Mouse (Mus musculus): ENCODE results near the gene Stac2.
A peak's percentile ranks its signal among the peaks of the same experiment; 100 is the strongest.

The Stac2 gene

DNA sequence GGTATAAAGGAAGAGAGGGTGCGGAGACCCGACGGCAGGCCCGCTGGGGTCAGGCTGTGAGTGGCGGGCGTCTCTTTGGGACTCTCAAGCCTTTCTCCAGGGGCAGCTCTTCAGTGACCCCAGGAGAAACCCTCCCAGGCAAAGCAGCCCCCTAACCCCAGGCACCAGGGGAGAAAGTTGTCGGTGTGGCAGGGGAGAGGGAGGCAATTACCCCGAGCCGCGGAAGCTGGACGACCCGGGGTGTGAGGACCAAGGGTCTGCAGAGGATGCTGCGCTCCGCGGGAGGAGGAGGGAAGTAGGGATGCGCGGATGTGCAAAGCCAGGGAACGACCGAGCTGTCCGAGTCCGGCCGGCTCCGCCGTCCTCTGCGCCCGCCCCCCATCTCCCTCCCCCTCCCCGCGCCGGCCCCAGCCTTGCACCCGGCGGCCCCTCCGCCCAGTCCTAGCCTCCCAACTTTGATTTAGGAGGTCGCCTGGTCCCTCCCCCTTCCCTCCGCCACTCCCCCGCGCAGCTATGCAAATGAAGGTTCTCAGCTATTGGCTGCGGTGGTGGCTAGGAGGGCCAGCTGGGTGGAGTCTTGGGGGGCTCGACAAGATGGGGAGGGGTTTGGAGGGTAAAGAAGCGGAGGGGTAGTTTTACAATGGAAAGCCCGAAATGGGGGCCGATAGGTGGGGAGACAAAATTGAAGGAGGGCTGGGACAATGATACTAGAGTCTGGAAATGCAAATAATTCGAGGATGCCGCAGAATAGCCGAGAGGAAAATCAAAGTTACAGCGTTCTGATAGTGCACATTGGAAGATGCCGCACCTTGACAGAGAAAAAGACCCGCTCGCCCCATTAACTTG lies at the start of gene Stac2:
TSS of gene Stac2 (minus strand) at position 474 of the 846 bp plus-strand sequence.
- no peak for DNase-seq (ENCODE audit: low read depth)

DNA sequence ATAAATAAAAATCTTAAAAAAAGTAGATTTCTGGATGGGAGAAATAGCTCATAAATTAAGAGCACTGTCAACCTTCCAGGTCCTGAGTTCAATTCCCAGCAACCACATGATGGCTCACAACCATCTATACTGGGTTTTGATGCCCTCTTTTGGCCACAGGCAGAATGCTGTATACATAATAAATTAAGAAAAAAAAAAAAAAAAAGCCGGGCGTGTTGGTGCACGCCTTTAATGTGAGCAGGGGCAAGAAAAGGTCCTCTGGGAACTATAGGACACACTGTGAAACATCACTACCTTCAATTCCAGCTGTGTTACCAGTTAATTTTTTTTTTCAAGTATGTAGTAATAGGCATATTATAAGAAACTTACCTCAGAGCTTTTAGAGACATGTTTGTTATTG lies 48.1 kb upstream of the Stac2 start:
- DNase-seq (ENCODE audit: low read depth): no peak

DNA sequence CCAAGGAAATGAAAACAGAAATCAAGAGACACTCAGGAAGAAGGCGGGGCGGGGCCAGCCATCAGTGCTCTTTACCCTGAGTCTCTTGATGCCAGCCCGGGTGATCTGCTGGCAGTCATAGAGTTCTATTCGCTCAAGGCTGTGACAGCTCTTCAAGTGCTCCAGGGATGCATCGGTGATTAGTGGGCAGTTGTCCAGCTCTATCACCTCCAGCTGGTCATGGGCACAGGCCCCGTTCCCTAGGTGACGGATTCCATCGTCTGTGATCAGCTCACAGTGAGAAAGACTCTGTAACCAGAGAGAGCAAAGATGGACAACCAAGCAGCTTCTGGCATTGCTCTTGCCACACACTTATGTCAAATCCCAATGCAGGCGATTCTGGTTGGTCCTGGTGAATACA lies 37.3 kb upstream of the Stac2 start:
- no peak for DNase-seq (ENCODE audit: low read depth)

DNA sequence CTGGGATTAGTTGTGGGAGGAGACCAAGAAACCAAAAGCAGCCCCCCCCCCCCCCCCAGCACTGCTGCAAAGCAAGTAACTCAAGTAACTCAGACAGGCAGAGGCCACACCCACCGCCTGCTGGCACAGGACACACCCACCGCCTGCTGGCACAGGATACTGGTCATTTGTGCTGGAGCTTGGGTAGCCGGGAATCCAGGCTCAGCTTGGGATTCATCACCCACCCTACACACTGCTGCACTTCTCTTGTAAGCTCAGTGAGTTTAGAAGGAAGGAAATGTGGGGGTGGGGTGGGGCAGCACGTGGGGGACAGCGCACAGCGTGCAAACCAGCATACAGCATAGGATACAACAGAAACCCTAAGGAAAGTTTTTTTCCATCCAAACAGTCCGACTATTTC lies 35.0 kb upstream of the Stac2 start:
- no peak for DNase-seq (ENCODE audit: low read depth)

DNA sequence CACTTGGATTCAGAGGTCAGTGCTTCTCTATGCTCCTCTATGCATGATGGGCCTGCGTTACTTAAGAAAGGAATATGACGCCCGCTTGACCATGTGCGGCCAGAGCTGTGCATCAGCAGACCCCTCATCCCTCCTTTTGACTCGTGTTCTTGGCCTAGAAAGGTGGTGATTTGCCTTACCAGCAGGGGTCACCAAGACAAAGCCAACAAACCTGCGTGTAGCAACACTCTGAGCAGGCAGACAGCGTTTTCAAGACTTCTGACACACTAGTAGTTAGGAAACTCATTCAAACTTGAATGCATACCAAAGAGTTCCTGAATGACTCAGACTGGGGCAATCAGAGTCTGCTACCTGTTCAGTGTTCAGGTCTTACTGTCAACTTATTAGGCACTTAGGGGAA lies 33.3 kb upstream of the Stac2 start:
- DNase-seq (ENCODE audit: low read depth): no peak

DNA sequence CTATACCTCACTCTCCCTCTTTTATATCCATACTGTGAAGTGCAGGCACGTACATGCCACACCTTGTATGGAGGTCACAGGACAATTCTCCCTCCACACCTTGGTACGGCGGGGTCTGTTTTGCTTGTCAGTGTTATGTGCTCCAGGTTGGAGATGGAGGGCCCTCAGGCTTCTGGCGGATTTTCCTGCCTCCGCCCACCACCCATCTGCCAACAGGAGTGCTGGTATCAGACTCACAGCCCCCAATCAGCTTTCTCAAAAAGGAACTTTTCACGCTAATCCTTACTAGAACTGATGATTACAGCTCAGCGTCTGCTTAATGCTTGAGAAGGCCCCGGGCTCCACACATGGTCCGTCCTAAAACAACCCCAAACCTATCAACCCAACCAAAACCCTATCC lies 32.9 kb upstream of the Stac2 start:
- no peak for DNase-seq (ENCODE audit: low read depth)

DNA sequence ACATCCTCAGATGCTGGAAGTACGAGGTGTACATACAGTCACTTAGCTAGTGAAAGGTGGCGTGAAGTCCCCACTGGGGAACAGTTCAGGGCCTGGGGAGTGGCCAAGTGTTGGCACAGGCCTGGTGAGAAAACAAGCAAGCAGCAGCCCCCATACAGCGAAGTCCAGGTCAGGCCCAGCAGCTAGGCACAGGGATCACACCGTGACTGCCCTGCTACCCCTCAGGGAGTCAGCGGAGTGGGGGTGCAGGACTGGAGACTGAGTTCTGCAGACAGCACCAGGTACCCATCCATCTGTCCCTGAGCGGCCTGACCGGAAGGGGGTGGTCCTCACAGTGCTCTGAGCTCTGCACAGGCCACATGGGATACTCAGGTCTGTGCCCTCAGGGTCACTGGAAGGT lies 29.5 kb upstream of the Stac2 start:
- no peak for DNase-seq (ENCODE audit: low read depth)

DNA sequence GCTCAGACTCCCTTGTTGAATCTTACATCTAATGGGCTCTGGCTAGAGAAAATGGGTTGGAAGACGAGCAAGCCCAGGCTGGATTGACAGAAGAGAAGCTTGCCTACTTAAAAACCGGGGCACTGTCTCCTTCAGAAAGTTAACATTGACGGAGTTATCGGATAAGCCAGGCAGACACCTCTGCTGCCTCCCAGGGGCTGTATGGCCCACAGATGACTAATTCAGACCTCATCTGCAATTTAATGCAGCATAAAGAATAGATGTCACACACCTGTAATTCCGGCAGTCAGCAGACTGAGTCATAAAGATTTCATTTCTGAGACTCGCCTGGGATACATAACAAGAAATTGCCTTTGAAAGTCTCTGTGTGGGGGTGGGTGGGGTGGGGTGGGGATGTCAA lies 27.2 kb upstream of the Stac2 start:
- no peak for DNase-seq (ENCODE audit: low read depth)

DNA sequence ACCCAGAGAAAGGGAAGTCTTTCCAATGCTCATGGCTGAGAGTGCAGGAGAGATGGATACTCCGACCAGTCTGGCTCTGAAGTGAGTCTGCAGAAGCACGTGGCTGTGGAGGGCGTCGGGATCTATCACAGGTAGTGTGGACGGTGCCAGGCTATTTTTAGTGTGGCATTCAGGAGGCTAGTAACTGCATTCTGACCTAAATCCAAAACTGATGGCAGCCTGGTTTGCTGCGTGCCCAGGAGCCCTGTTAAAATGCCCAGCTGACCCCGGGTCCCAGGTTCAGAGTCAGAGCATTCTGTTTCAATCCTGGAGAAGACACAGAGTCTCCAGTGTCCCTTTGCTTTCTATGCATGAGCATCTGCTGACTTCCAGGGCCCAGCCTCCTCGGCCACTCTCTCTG lies 23.8 kb upstream of the Stac2 start:
- DNase-seq (ENCODE audit: low read depth): no peak

DNA sequence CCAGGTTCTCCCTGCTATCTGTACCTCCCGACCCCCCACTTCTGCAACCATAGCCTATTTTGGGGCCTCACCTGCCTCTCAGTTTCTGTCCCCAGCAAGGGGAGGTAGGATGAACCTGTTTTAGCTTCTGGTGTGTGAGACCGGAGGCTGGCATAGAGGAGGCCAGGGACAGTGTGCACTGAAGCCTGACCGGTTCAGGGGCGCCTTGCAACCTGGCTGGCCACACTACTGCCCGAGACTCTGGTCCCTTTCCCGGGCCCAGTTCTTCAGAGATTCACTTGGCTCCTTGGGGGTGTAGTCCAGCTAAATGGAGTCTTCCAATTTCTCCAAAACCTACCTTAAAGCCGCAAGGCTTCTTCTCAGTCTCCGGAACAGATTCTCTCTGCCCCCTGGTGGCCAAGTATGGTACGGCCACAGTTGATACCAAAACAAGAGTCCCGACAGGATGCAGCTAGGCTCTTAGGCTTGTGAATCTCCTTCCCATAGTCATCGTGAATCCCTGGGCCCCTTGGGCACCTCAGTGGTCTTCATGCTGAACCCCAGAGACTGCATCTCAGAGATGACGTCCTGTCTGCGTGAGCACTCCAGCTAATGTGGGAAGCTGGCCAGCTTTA lies 22.0 kb upstream of the Stac2 start:
- DNase-seq (ENCODE audit: low read depth): peak; percentile 91

DNA sequence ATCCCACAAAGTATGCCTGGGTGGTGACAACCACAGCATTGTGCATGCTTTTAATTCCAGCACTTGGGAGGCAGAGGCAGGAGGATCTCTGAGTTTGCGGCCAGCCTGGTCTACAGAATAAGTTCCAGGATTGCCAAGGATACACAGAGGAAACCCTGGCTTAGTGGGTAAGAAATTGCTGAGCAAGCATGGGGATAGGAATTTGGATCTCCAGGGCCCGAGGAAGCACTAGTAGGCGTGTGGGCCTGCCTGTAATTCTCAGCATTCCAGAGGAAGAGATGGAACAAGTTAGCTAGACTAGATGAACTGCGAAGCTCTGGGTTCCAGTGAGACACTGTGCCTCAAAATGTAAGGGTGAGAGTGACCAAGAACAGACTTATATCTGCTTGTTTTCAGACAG lies 20.2 kb upstream of the Stac2 start:
- no peak for DNase-seq (ENCODE audit: low read depth)

DNA sequence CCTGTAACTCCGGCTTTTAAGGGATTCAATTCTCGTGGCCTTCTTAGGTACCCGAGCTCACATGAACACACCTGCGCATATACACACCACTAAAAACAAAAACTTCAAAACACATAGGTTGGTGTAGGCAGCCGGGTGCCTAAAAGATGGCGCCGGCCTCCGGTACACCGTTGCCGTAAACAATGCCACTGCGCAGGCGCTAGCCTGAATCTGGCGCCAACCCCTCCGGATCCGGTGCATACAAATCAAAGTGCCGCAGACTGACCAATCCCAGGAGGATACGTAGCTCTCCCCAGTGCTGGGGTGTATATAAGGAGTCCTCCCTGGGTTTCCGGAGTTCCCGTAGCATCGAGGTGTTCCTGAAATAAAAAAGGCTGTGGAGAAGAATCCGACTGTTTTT lies 14.0 kb upstream of the Stac2 start:
- DNase-seq (ENCODE audit: low read depth): no peak

DNA sequence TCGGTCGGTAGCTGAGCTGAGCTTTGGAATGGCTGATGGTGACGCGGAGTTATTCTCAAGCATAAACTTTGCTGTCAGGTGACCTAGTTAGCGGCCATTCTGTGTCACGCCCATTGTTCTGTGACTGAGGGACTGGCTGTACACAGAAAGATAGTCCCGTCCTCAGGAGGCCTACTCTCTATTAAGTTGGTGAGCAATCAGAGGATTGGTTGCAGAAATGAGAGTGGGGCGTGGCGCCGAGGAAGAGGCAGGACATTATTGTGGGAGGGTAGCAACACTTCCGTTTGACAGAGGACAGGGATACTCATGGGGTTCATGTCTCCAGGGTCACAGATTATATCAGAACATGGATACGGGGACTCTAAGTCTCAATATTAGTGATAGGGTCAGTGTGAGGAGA lies 12.9 kb upstream of the Stac2 start:
- no peak for DNase-seq (ENCODE audit: low read depth)

DNA sequence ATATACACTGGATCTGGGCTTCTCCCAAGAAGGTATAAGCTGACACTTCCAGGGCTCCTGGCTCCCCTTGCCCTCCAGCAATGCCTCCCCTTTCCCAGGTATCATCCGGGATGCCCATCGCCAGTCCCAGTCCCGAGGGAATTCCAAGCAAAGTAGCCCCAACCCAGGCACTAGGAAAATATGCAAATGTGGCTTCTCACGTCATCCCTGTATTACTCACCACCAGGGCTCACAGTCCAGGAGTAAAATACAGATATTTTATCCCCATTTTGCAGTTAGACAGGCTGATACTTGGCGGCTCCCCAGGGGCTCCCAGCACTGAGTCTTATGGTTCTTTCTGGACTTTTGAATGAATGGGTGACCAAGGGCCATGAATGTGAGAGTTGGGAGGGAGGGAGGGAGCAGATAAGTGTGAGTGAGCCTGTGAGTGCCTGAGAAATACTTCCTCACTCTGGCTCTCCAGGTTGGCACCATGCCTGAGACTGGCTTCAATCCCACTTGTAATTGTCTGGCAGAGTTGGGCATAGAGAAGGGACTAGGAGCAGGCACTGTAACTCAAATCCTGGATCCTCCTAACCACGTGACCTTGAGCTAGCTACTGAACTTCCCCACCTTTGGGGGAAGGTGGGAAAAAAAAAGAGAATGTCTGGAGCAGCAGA lies 8.8 kb upstream of the Stac2 start:
- no peak for DNase-seq (ENCODE audit: low read depth)

DNA sequence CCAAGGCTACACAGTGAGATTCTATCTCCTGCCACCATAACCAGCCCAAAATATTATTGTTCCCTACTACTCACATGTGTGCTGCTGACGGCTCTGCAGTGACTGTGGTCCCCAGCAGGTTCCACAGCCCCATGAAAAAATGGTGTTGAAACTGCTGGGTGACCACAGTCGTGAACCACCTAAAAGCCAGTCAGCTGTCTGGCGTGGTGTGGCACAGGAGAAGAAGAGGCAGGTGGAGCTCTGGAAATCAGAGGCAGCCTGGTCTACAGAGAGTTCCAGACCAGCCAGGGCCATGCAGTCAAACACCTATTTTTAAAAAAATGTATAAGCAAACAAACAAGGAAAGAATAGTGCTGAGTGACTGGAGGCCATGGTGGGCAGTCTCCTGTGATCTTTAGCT lies 8.2 kb upstream of the Stac2 start:
- DNase-seq (ENCODE audit: low read depth): no peak

DNA sequence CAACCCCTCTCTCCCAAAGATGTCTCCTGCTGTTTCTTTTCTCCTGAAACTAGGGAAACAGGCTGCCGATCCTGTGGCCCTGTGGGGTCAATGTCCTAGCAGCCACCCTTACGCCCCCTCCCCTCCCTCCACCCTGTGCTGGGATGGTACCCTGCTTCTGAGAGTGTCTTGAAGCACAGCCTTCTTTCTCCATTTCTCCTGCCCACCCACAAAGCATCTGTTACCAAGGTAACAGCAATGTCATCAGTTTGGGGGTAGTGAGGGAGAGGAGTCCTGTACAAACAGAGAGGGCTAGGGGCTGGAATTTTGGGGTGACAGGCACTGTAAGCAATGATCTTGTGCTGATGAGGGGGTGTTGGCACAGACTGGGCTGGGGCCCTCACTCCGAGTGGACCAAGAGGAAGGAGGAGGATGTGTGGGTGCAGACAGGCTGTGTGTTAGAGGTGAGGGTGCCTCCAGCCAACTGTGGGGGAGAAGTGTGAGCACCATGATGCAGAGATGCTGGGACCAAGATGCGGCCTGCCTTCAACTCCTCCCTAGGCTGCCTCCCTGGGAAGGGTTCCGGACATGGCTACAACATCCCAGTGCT lies 6.9 kb upstream of the Stac2 start:
- no peak for DNase-seq (ENCODE audit: low read depth)

DNA sequence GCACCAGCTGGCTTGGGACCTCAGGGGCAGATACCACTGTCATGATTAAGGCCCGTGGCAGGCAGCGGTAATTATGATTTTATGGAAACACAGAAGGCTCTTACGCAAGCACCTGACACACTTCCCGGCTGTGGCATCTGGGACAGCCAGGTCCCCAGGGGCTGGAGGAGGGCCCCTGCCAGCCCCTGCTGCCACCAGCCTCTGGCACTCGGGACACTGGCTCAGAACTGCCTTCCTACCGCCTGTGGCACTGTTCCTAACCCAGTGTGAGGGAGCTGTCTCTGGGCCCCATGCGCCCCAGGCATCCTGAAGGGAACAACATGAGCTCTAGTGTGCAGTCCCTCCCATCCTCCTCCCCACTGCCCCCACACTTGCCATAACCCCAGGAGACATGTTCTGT lies 6.4 kb upstream of the Stac2 start:
- no peak for DNase-seq (ENCODE audit: low read depth)

DNA sequence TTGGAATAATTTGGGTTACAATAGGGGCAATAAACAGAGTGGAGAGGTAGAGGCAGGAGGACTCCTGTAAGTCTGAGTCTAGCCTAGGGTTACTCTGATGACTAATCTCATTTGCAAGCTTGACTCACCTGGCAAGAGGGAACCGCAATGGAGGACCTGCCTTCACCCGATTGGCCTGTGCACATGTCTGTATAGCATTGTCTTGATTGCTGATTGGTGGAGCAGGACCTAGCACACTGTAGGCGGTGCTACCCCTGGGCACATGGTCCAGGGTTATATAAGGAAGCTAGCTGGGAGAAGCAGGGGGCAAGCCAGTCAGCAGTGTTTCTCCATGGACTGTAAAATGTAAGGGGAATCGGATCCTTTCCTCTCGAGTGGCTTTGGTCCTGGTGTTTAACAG lies 4.7 kb upstream of the Stac2 start:
- no peak for DNase-seq (ENCODE audit: low read depth)

DNA sequence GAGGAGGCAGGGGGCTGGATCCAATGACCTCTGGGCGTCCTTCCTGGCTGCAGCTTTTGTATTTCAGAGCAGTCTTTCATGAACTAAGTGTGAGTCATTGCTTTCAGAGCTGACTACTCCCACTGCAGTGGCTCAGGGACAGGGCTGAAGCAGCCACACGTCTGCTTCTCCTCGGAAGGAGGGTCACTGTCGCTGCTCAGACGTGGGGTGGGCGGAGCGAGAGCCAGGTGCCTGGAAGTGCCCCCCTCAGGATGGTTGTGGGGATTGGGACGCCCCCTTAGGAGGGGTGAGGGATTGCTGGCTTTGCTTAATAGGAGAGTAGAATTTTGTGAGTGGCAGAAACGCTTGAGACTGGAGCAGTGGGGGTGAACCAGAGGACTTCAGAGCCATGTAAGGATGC lies 4.2 kb upstream of the Stac2 start:
- no peak for DNase-seq (ENCODE audit: low read depth)

DNA sequence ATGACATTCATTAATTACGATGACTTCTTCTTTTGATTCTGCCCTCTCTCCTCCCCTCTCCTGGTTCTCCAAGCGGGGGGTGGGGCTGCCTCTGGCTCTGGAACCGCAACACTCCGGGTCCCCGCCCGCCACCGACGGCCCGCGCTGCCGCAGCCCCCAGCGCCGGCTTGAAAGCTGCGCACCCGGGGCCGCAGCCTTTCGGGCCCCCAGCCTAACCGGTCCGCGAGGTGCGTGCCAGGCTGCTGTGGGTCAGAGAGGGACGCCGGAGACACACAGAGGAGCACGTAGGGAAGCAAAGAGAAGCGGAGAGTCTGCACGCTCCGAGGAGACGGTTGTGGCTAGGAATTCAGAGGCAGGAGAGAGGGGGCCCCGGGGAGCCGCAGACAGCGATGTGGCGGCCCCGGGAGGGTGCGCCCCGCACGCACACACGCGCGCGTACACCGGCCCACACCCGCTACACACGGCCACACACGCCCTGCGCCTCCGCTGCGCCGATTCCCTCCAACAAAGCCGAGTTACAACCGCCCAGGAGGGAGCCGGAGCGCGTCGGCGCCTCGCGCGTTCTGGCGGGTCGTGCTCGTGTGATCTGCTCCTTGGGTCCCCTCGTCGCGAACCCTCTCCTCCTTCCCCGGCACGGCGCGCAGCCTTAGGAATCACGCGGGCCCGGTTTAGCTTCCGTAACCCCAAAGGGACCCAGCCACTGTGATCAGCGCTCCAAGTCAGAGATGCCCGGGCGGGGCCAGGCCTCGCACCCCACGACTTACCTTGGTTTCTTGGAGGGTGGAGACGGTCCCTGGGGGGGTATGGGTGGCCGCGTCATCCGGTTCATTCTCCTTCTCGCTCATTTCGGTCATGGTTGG lies 903 bp downstream of the Stac2 start:
- peak; percentile 53 for DNase-seq (ENCODE audit: low read depth)

DNA sequence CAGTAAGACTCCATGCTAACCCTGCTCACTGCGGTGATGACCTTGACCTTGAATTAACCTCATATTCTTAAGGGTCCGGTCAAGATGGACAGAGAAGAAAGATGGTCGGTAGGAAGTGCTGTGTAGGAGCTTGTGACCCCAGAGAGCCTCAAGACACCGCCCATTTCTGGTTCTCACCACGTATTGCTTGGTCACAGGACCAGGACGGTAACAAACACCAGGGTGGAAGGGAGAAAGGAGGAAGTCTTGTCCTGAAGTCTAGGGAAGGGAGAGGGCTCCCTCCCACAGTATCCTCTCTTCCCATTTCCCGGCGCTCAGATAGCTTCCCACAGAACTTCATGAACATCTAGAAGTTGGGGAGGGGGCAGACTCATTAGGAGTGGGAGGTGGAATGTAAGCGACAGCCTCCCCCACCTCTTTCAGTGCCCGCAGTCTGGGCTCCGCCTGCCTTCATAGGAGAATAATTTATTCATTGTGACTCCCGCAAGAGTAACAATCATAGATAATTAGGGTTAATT lies 1.6 kb downstream of the Stac2 start:
- DNase-seq (ENCODE audit: low read depth): no peak

DNA sequence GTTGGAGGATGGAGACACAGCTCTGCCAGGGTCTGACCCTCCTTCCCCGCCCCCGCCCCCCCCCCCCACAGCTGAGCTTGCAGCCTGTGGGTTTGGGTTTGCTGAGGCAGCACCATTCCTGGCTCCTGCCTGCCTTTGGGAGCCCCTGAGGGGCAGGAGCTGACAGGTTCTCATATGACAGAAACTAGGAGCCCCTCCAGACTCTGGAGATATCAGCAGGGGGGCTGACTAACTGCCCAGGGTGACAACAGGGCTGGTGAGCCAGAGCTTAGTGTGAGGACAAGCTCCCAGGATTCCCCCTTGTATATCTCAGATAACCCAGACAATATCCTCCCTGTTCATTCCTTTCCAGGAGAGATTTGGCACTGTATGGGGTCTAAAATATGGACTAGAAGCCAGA lies 2.3 kb downstream of the Stac2 start:
- DNase-seq (ENCODE audit: low read depth): no peak

Measured in naive thymus-derived CD4-positive, alpha-beta T cell, adult 2 months (primary cell).